Mouse (Mus musculus) bone marrow macrophage, adult 2 months (primary cell): ENCODE results near the gene BC049352. TPM values are rescaled to one million over a fixed set of nuclear protein-coding genes. Genes with fewer than 3 reads are reported as not detected.

ENCODE experiments used
- H3K27ac ChIP-seq: 2 replicates; pipeline ENCODE4 v1.5.1; 2012; ENCODE audit warnings: low read depth, low read length; ENCODE audit not compliant: insufficient read depth
- H3K4me1 ChIP-seq: 2 replicates; pipeline ENCODE4 v1.6.1; 2012; ENCODE audit warnings: low read length; ENCODE audit not compliant: control insufficient read depth, insufficient read depth
- H3K4me3 ChIP-seq: 2 replicates; pipeline ENCODE4 v1.5.1; 2012; ENCODE audit warnings: mild to moderate bottlenecking, low read length, moderate library complexity; ENCODE audit not compliant: insufficient read depth
- CTCF ChIP-seq: IDR thresholded peaks from 2 replicates; pipeline ENCODE4 v1.5.1; 2012; ENCODE audit warnings: low read depth, mild to moderate bottlenecking, low read length, moderate library complexity
- POLR2A ChIP-seq: IDR thresholded peaks from 2 replicates; pipeline ENCODE4 v1.6.1; 2012; ENCODE audit warnings: mild to moderate bottlenecking, low read depth, low read length, borderline replicate concordance
- polyA plus RNA-seq: library from polyadenylated mRNA; stranded (reverse); fragments of >200 nt; gene quantifications from 2 replicates; pipeline ENCODE4 v1.2.4, GENCODE M21; 2012; ENCODE audit not compliant: missing spikeins, insufficient read depth, insufficient read length

Gene BC049352
- polyA plus RNA-seq, 1 experiment: 2.6 TPM

DNA sequence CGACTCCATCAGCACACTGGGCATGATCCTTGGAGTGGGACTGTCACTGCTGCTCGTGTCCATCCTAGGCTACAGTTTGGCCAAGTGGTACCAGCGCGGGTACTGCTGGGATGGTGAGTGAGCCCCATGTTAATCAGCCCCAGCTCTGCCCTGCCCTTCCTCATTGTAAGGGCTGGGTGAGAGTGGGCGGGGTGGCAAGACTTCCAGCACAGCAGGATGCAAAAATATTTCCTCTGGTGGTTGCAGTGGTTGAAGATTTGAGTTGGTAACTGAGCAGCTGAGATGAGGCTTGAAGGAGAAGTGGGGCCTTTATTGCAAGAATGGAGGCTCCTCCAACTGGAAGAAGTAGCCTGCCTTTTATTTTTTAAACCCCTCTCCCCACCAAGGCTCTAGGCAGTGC lies 59.6 kb downstream of the BC049352 start:
- TF ChIP-seq POLR2A (no peak), CTCF (no peak)
- Histone ChIP-seq H3K4me3 (no peak overlapping the region), H3K4me1 (peaks cover 62% of the 10 kb centered on the region), H3K27ac (peak overlapping the region; percentile 70)

GRCm38 (mm10) chr9:45245432-45245831 lies 63.6 kb downstream of the BC049352 start:
- peaks cover 81% of the 10 kb centered on the region for H3K4me1 ChIP-seq
- H3K27ac ChIP-seq: peak overlapping the region; percentile 95

DNA sequence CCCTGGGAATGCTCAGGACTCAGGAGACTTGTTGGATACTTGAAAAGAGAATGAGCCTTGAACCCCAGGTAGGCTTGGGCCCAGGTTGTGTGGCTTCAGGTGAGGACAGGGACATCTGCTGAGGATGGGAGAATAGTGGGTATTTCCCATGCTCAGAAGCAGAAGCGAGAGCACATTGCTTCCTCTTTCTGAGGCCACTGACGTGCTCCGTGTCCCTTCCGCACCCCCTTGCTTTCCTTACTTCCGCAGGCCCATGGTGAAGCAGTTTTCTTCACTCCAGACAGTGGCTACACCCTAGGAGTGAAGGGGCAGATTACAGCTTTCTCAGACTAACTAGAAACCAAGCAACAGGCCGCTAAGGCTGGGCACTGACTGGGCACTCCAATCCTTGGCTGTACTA lies 64.3 kb downstream of the BC049352 start:
- Histone ChIP-seq H3K4me1 (peaks cover 85% of the 10 kb centered on the region), H3K4me3 (peak overlapping the region; percentile 23), H3K27ac (peak overlapping the region; percentile 100)
- TF ChIP-seq POLR2A (no peak), CTCF (no peak)

More at GRCm38 (mm10) chr9:45245432-45245831, 63.6 kb downstream of the BC049352 start:
- no peak overlapping the region for H3K4me3 ChIP-seq
- TF ChIP-seq POLR2A: no peak
- TF ChIP-seq CTCF: no peak

GRCm38 (mm10) chr9:45247536-45247935 lies 65.7 kb downstream of the BC049352 start:
- Histone ChIP-seq H3K4me3 (peak overlapping the region; percentile 43; the same call in 1 of the 2 replicates), H3K4me1 (peaks cover 88% of the 10 kb centered on the region), H3K27ac (peak overlapping the region; percentile 100)
- TF ChIP-seq POLR2A (no peak), CTCF (no peak)

DNA sequence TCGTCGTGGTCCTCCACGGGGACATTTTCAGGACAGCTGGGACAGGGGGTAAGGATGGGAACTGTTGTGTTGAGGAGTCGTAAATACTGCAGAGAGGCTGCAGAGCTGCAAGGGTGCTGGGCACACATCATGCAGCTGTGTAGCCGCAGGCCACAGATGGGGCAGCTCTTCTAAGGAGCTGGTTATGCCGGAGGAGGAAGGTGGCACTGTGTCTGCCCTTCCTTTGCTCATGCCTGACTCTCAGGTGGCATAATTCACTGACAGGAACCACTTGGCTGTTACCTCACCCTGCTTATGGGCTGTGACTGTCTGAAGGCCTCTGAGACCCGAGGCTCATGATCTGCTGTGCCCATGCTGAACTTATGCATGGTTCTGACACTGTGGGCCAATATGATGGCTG lies 68.5 kb downstream of the BC049352 start:
- H3K4me1 ChIP-seq: peaks cover 92% of the 10 kb centered on the region
- TF ChIP-seq POLR2A (no peak), CTCF (no peak)
- peak overlapping the region; percentile 9; the same call in 1 of the 2 replicates for H3K27ac ChIP-seq
- H3K4me3 ChIP-seq: no peak overlapping the region

DNA sequence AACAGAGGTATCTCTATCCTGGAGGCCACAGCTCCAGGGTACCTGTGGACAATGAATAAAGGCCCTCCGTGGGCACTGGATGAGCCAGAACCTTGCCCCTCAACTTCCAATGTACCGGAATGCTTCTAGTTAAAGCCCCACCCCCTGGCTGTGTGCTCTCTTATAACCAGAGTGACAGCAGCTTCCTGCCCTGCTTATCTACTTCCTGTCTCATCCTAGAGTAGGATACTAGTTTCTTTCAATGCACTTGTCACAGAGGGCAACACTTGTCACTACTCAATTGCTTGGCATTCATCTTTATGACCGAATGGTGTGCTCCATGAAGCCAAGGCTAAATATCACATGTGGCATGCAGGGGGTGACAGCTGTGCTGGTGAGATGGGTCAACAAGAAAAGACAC lies 69.5 kb downstream of the BC049352 start:
- TF ChIP-seq POLR2A (no peak), CTCF (no peak)
- H3K27ac ChIP-seq: peak overlapping the region; percentile 69
- H3K4me1 ChIP-seq: peaks cover 91% of the 10 kb centered on the region
- H3K4me3 ChIP-seq: no peak overlapping the region

DNA sequence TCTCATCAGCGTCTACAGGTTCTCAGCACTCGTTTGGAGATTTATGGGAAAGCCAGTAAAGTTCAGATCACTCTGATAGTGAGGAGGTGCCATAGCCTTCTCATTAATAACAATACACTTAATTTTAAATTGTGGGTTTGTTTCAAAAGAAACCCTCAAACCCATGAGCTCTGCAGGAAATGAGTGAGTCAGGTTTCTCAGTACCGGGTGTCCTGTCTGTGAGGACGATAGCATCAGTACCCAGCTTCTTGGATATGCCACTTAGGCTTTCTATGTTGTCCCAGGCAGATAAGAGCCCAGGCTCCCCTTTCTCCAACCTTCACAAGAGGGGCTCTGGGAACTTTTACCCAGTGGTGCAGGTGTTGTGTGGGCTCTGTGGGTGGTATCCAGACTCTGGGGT lies 70.2 kb downstream of the BC049352 start:
- H3K4me1 ChIP-seq: peaks cover 84% of the 10 kb centered on the region
- TF ChIP-seq CTCF (no peak), POLR2A (no peak)
- no peak overlapping the region for H3K4me3 ChIP-seq
- peak overlapping the region; percentile 69 for H3K27ac ChIP-seq

DNA sequence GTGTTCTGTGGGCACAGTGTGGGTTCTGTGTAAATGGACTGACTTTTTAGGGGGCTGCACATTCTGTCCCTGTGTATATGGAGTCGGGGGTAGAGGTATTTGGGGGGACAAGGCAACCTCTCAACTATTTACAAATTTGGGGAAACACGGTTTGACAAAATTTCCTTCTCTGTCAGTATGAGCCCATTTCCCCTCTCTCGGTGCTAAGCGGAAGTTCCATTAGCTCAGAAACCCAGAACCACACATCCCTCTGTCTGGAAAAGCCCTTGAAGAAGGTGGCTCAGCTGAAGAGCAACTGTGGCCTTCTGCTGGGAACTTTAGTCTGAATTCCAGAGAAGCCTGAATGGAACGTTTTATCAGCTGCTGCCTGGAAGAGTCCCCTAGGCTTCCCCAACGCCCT lies 70.6 kb downstream of the BC049352 start:
- TF ChIP-seq CTCF (no peak), POLR2A (no peak)
- H3K4me3 ChIP-seq: no peak overlapping the region
- H3K27ac ChIP-seq: peak overlapping the region; percentile 69
- peaks cover 80% of the 10 kb centered on the region for H3K4me1 ChIP-seq

DNA sequence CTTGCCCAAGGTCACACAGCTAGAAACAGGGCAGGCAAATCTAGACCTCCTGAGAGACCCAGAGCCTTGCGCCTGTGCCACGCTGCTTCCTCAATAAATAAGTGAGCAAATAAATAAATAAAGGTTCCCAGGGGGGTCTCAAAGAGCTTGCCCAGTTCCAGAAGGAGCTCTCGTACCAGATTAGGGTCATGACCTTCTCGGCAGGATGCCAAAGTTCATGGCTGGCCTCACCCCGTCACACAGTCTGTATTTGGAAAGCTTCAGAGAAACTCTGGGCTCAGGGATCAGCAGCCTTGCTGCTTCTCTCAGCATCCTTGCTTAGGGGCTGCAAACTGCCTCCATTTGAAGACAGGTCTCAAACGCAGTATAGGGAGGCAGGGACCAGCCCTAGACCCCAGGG lies 72.2 kb downstream of the BC049352 start:
- H3K27ac ChIP-seq: no peak overlapping the region; the same call in 1 of the 2 replicates
- H3K4me1 ChIP-seq: peaks cover 67% of the 10 kb centered on the region
- H3K4me3 ChIP-seq: no peak overlapping the region
- TF ChIP-seq CTCF (no peak), POLR2A (no peak)

DNA sequence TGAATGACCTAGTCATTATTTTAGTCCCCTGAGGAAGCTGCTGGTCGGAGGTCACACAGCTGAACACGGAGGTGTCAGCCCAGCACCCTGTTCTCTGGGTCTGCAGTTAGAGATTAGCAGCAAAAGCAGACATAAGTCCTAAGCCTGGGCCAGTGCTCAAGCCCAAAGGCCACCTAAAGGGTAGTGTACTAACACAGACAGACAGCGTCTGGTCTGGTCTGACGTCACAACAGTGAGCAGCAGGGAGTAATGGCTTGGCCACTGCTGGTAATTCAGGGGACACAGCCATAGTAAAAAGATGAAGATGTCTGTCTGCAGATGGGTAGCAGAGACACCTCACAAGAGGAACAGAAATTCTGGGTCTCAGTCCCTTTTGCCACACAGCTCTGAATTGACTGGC lies 72.8 kb downstream of the BC049352 start:
- no peak overlapping the region for H3K4me3 ChIP-seq
- peaks cover 61% of the 10 kb centered on the region for H3K4me1 ChIP-seq
- H3K27ac ChIP-seq: no peak overlapping the region
- TF ChIP-seq CTCF: no peak
- no peak for TF ChIP-seq POLR2A

DNA sequence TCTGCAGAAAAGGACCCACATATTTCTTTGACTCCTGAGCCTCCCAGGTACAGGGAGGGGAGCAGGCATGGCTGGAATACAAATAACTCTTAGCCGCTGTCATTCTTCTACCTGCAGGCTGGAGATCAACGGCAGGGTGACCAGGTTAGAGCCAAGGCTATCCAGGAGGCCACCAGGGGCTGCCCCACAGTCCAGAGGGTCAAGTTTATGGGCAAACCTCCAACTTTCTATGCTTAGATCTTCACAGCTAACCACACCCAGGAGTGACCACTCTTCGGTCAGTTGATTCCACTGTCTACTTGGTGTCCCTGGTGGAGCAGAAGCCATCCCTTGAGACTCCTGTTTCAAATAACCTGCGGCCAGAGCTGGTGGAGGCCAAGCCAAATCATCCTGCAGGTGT lies 73.6 kb downstream of the BC049352 start:
- Histone ChIP-seq H3K27ac (no peak overlapping the region), H3K4me3 (no peak overlapping the region), H3K4me1 (peaks cover 53% of the 10 kb centered on the region)
- TF ChIP-seq CTCF (no peak), POLR2A (no peak)
